Mouse (Mus musculus) embryonic facial prominence, embryonic 12.5 days (tissue): ENCODE results near the gene Jag1. TPM values are rescaled to one million over a fixed set of nuclear protein-coding genes. Genes with fewer than 3 reads are reported as not detected.

Experiments
- ATAC-seq: fragments of 200-750 bp; cut with Nextera tagmentation; 2 replicates; pipeline ENCODE4 v1.8.0; 2017; ENCODE audit not compliant: insufficient number of reproducible peaks, insufficient read depth, low FRiP score, low TSS enrichment
- H3K27ac ChIP-seq: fragments of 300-500 bp; sonication (generic); 2 replicates; pipeline ENCODE4 v1.5.1; 2016; ENCODE audit warnings: mild to moderate bottlenecking
- H3K27me3 ChIP-seq: fragments of 300-500 bp; sonication (generic); 2 replicates; pipeline ENCODE4 v1.6.1; 2016; ENCODE audit warnings: mild to moderate bottlenecking, moderate library complexity
- H3K36me3 ChIP-seq: fragments of 300-500 bp; sonication (generic); 2 replicates; pipeline ENCODE4 v1.6.1; 2016; ENCODE audit warnings: mild to moderate bottlenecking
- H3K4me1 ChIP-seq: fragments of 300-500 bp; sonication (generic); 2 replicates; pipeline ENCODE4 v1.6.1; 2016
- H3K4me2 ChIP-seq: fragments of 300-500 bp; sonication (generic); replicated peaks from 2 replicates; pipeline ENCODE4 v1.6.1; 2016; ENCODE audit warnings: mild to moderate bottlenecking, moderate library complexity
- H3K4me3 ChIP-seq: fragments of 300-500 bp; sonication (generic); 2 replicates; pipeline ENCODE4 v1.5.1; 2016; ENCODE audit warnings: mild to moderate bottlenecking
- H3K9ac ChIP-seq: fragments of 300-500 bp; sonication (generic); 2 replicates; pipeline ENCODE4 v1.6.1; 2016; ENCODE audit warnings: mild to moderate bottlenecking, moderate library complexity
- H3K9me3 ChIP-seq: fragments of 300-500 bp; sonication (generic); 2 replicates; pipeline ENCODE4 v1.6.1; 2016; ENCODE audit warnings: mild to moderate bottlenecking, moderate library complexity
- WGBS: fragments of 180-500 bp; shearing (Covaris S2); methylation state at CpG from one replicate; pipeline ENCODE4 v1.1.7; 2016; 5-methylcytosine and 5-hydroxymethylcytosine counted together
- polyA plus RNA-seq: library from polyadenylated mRNA; unstranded; fragments of >200 nt; fragmentation: Nextera tagmentation; extraction: Ambion mirVana; gene quantifications from 2 replicates; pipeline ENCODE4 v1.2.1, GENCODE M21; 2016

Gene Jag1
- polyA plus RNA-seq, 1 experiment from 2014 or later, result 30.3 TPM

DNA sequence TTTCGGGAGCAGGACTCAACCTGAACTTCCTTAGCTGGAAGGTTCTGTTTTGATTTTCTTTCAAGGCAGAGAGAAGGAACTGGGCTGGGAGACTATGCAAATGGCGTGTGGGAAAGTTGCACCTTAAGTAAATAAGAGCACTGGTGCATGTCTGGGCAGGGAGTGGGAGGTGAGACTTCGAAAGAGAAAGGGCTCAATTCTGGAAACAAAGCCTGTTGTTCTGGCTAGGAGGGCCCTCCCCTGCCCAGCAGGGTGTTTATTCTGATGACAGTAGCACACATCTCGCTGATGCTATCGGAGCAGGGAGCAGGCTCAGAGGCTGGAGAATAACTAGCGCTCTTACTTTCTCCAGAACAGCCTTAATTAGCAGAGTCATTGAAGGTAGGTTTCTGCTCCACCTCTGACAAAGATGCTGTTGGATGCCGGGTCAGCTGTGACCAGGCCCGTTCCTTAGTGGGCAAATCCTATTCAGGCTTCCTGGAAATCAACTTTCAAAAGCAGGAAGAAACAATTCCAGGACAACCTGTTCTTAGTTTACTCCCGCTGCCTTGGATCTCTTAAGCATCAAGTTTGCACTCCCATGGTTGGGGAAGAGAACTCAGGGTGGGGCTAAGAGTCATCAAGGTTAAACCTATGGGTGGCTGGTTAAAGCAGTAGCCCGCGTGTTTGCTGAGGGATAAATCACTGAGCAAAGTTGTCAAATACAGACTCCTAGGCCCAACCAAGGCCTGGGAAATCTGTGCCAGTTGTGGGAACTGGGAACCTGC is 18.0 kb downstream of the Jag1 start:
- Histone ChIP-seq H3K4me1 (peaks cover 38% of the 10 kb centered on the region), H3K27ac (no peak overlapping the region), H3K27me3 (no peaks in the 10 kb centered on the region), H3K9ac (no peak overlapping the region), H3K36me3 (peaks cover 35% of the 10 kb centered on the region), H3K9me3 (no peaks in the 10 kb centered on the region), H3K4me3 (no peak overlapping the region), H3K4me2 (no peak overlapping the region)
- no peak for ATAC-seq
- WGBS, result 39% methylated on average over 11 of the region's 11 CpGs

DNA sequence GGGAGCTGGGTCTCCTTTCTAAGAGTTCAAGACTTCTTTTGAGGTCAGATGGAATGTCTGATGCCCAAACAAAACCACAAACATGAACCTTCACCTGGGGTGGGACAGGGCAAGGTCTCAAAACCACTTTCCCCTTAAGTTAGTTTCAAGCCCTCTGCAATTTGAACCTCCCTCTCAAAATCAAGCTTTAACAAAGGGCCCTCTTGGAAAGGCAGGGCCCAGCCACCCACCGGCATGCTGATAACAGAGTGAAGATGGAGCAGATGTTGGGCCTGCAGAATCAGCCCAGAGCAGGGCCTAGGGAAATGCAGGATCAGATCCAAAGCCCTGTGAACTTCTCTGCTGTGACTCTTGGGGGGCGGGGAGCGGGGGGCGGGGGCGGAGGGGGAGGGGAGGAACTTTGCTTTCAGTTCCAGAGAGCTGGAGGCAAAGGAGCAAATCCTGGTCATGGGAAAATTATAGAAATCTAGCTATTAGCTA is 19.4 kb downstream of the Jag1 start:
- Histone ChIP-seq H3K36me3 (peaks cover 45% of the 10 kb centered on the region), H3K27ac (no peak overlapping the region)

GRCm38 (mm10) chr2:137094301-137094700 is 22.1 kb downstream of the Jag1 start:
- Histone ChIP-seq H3K4me2 (no peak overlapping the region), H3K4me1 (peaks cover 22% of the 10 kb centered on the region), H3K27ac (no peak overlapping the region), H3K9ac (no peak overlapping the region), H3K36me3 (peaks cover 65% of the 10 kb centered on the region), H3K27me3 (peaks cover 8% of the 10 kb centered on the region; the same call in 1 of the 2 replicates), H3K9me3 (no peaks in the 10 kb centered on the region), H3K4me3 (no peak overlapping the region)
- no peak for ATAC-seq
- 66% methylated on average over 8 of the region's 8 CpGs for WGBS

More for the DNA sequence above, 19.4 kb downstream of the Jag1 start:
- Histone ChIP-seq H3K27me3 (no peaks in the 10 kb centered on the region), H3K9me3 (no peaks in the 10 kb centered on the region), H3K9ac (no peak overlapping the region), H3K4me2 (no peak overlapping the region), H3K4me3 (no peak overlapping the region), H3K4me1 (peaks cover 38% of the 10 kb centered on the region)
- 22% methylated on average over 1 of the region's 5 CpGs for whole genome bisulfite sequencing
- no peak for ATAC-seq

DNA sequence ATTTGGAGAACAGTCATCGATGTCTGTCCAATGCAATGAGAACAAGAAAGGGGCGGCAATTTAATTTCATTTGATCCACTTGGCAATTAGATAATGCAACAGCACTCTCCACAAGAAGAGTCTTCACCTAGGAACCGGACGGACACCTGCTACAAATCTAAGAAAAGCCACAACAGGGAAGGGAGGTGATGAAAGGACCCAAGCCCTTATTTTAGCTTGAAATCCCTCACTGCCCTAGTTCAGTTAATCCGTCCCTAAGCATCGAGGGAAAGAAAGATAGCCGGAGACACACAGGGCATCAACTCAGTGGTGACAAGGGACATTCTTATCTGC is 23.2 kb downstream of the Jag1 start:
- Histone ChIP-seq H3K4me2 (no peak overlapping the region), H3K4me3 (no peak overlapping the region), H3K9ac (no peak overlapping the region), H3K4me1 (peaks cover 17% of the 10 kb centered on the region), H3K27me3 (peaks cover 8% of the 10 kb centered on the region; the same call in 1 of the 2 replicates), H3K27ac (no peak overlapping the region), H3K9me3 (no peaks in the 10 kb centered on the region), H3K36me3 (peaks cover 70% of the 10 kb centered on the region)
- ATAC-seq, result no peak
- WGBS, result 65% methylated on average over 7 of the region's 7 CpGs

DNA sequence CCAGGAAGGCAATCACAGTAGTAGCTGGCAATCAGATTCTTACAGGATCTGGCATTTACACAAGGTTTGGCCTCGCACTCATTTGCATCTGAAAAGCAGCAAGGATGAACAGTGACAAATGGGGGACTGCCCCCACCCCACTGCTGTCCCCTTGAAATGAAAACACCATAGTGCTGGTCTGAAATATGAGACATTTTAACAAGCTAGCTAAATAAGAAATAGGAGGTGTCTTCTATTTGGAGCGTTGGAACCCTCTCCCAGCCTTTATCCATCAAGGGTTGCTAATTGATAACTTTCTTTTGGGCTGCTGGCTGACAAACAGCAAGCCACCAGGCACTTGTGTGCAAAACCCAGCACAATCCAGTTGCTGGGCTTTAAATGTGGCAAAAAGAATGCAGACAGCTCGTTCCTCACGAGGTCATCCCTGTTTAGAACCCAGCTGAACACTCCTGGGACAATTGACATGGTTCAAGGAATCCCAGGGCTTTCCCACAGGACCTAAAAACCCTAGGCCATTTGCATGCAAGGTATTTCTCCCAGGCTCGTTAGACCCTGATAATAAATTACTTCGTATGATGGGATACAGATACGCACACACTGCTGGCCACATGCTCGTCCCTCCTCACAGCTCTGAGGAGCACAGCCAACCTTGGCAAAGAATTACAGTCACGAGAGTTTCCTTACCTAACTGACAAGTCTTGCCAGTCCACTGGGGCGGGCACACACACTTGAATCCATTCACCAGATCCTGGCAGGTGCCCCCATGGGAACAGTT is 23.7 kb downstream of the Jag1 start:
- H3K4me1 ChIP-seq, result peaks cover 18% of the 10 kb centered on the region
- ATAC-seq, result no peak
- no peak overlapping the region for H3K9ac ChIP-seq
- no peak overlapping the region for H3K27ac ChIP-seq
- H3K9me3 ChIP-seq, result no peaks in the 10 kb centered on the region
- no peak overlapping the region for H3K4me2 ChIP-seq
- H3K27me3 ChIP-seq, result peaks cover 8% of the 10 kb centered on the region; the same call in 1 of the 2 replicates
- no peak overlapping the region for H3K4me3 ChIP-seq
- H3K36me3 ChIP-seq, result peaks cover 66% of the 10 kb centered on the region
- 58% methylated on average over 10 of the region's 10 CpGs for WGBS

DNA sequence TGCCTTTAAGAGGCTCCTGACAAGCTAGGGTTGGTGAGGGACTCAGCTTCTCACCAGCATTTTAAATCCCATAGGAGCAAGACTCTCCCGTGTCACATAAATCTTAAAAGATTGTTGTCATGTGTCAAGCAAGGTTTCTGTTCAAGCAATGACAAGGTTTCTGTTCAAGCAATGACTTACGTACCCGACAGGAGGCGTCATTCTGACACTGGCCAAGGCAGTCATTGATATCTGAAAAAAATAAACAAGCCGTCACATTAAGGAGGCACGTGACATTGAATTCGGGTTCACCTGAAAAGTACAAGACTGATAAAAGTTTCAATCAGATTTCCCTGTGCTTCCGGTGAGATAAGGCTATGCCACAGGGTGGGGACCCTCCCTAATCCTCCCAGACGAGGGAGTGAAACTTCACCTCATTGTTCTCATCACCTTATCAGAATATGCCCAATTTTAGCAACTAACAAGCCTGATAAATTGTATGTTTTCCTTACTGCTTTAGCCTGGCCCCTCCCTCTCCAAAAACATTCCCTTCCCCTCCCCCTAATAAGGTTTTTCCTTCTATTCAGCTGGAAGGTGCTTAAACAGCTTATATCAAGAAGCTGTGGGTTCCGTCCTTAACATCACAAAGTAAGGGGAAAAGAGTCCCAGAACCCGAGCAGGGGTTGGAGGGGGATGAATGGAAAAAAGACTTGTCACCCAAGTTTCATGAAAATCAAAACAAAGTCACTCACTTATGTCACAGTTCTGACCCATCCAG is 24.5 kb downstream of the Jag1 start:
- H3K9ac ChIP-seq, result no peak overlapping the region
- no peak overlapping the region for H3K27ac ChIP-seq
- H3K27me3 ChIP-seq, result peaks cover 8% of the 10 kb centered on the region; the same call in 1 of the 2 replicates
- H3K4me2 ChIP-seq, result no peak overlapping the region
- H3K9me3 ChIP-seq, result no peaks in the 10 kb centered on the region
- H3K4me1 ChIP-seq, result peaks cover 19% of the 10 kb centered on the region
- 72% methylated on average over 11 of the region's 11 CpGs for WGBS
- ATAC-seq, result no peak
- H3K4me3 ChIP-seq, result no peak overlapping the region
- H3K36me3 ChIP-seq, result peaks cover 71% of the 10 kb centered on the region

DNA sequence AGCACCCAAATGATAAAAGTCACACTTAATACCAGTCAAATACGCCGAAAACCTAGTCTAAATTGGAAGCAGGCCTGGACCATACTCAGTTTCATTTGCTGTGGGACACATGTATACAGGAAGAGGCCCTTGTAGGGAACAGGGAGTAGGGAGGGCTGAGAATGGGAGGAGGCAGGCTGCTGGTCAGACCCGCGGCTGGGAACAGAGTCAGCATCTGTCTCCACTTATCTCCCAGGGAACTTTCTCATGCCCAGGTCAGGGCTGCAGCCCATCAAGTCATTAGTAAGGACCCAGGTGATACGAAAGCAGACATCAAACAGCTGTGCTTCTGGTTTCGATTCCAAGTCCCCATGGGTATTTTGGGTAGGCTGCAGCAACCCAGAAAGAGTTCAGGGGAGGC is 28.7 kb downstream of the Jag1 start:
- Histone ChIP-seq H3K4me3 (no peak overlapping the region), H3K9me3 (no peaks in the 10 kb centered on the region), H3K27ac (no peak overlapping the region), H3K4me1 (peaks cover 14% of the 10 kb centered on the region), H3K27me3 (peaks cover 8% of the 10 kb centered on the region; the same call in 1 of the 2 replicates), H3K4me2 (no peak overlapping the region), H3K9ac (no peak overlapping the region), H3K36me3 (peaks cover 77% of the 10 kb centered on the region)
- peak; percentile 72 for ATAC-seq
- WGBS, result 22% methylated on average over 6 of the region's 6 CpGs

GRCm38 (mm10) chr2:137086621-137087395 is 29.6 kb downstream of the Jag1 start:
- H3K27ac ChIP-seq, result 0 out of 2 replicates have a peak overlapping the region, but pooled peaks have one; percentile 23
- peaks cover 14% of the 10 kb centered on the region for H3K4me1 ChIP-seq
- no peaks in the 10 kb centered on the region for H3K9me3 ChIP-seq
- H3K4me3 ChIP-seq, result no peak overlapping the region
- no peak overlapping the region for H3K9ac ChIP-seq
- H3K4me2 ChIP-seq, result no peak overlapping the region
- 62% methylated on average over 14 of the region's 14 CpGs for WGBS
- no peak for ATAC-seq
- peaks cover 8% of the 10 kb centered on the region; the same call in 1 of the 2 replicates for H3K27me3 ChIP-seq
- H3K36me3 ChIP-seq, result peaks cover 73% of the 10 kb centered on the region

DNA sequence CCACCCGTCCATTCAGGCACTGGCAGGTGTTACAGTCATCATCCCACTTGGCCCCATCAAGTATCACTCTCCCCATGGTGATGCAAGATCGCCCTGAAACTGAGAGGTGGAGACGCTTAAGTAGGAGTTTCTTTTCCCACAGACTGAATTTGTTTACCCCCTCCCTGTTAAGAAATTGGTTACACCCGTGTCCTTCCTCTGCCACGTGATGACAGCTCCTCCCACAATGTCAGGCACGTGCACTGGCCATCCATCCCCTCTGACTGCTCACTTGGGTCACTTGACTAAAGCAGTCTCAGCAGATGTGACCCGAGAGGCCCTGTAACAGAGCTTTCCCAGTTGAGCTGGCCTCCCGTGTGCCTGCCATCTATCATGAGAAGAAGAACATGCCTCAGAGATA is 31.2 kb downstream of the Jag1 start:
- Histone ChIP-seq H3K4me1 (peaks cover 19% of the 10 kb centered on the region), H3K27ac (no peak overlapping the region), H3K36me3 (peaks cover 58% of the 10 kb centered on the region), H3K9ac (no peak overlapping the region), H3K9me3 (no peaks in the 10 kb centered on the region), H3K4me3 (no peak overlapping the region), H3K4me2 (no peak overlapping the region), H3K27me3 (peaks cover 4% of the 10 kb centered on the region; the same call in 1 of the 2 replicates)
- ATAC-seq, result no peak
- 70% methylated on average over 8 of the region's 8 CpGs for WGBS

- H3K36me3 ChIP-seq, result peaks cover 41% of the 10 kb centered on the region
- 90% methylated on average over 24 of the region's 24 CpGs for WGBS
- H3K4me3 ChIP-seq, result no peak overlapping the region
- no peaks in the 10 kb centered on the region for H3K27me3 ChIP-seq
- H3K4me2 ChIP-seq, result no peak overlapping the region
- H3K4me1 ChIP-seq, result peaks cover 21% of the 10 kb centered on the region
- H3K9me3 ChIP-seq, result no peaks in the 10 kb centered on the region
- H3K9ac ChIP-seq, result no peak overlapping the region
- ATAC-seq, result no peak
- no peak overlapping the region for H3K27ac ChIP-seq
These were observed 33.4 kb downstream of the Jag1 start for GRCm38 (mm10) chr2:137082896-137083620.
